Mouse (Mus musculus): ENCODE results near the gene Olfr1090. TPM values are rescaled to one million over a fixed set of nuclear protein-coding genes. Genes with fewer than 3 reads are reported as not detected.

The Olfr1090 gene
- total RNA-seq (2021) = not detected

GRCm38 (mm10) chr2:86758893-86759292 is at the start of gene Olfr1090:
Gene Olfr1090, minus strand, starts transcription at chr2:86758993.
- no peak for DNase-seq (ENCODE audit: extremely low spot score in 1 of 2, low spot score in 2 of 2)
- intact Hi-C loops (cut with DNase I) = no loop called here

GRCm38 (mm10) chr2:86782179-86782578 is 23.4 kb upstream of the Olfr1090 start, which contains the start of gene Olfr1093:
Gene Olfr1093, plus strand, starts transcription at chr2:86782479.
- DNase-seq (ENCODE audit: extremely low spot score in 1 of 2, low spot score in 2 of 2) = no peak
- intact Hi-C loops (cut with DNase I) = no loop called here

GRCm38 (mm10) chr2:86761050-86761449 is 2.3 kb upstream of the Olfr1090 start:
- intact Hi-C loops (cut with DNase I) = no loop called here
- DNase-seq (ENCODE audit: extremely low spot score in 1 of 2, low spot score in 2 of 2) = no peak

- intact Hi-C loops (cut with DNase I) = no loop called here
- no peak for DNase-seq (ENCODE audit: extremely low spot score in 1 of 2, low spot score in 2 of 2)
Observed at GRCm38 (mm10) chr2:86733601-86734000, 25.2 kb downstream of the Olfr1090 start, which contains the start of gene Olfr1089. Gene Olfr1089, minus strand, starts transcription at chr2:86733701.

Other genes starting within 250 kb of the Olfr1090 start
- gene Olfr1079, start 216.5 kb downstream of the Olfr1090 start, total RNA-seq (2021) = not detected
- gene Olfr1080, start 200.8 kb downstream of the Olfr1090 start, total RNA-seq (2021) = not detected
- gene Olfr1082, start 160.0 kb downstream of the Olfr1090 start, total RNA-seq (2021) = not detected
- gene Olfr1084, start 119.3 kb downstream of the Olfr1090 start, total RNA-seq (2021) = not detected
- not detected for gene Olfr1085, start 97.0 kb downstream of the Olfr1090 start, total RNA-seq (2021)
- gene Olfr1086, start 78.9 kb downstream of the Olfr1090 start, total RNA-seq (2021) = not detected
- not detected for gene Olfr1087, start 60.6 kb downstream of the Olfr1090 start, total RNA-seq (2021)
- not detected for gene Olfr1089, start 25.3 kb downstream of the Olfr1090 start, total RNA-seq (2021)
- not detected for gene Olfr1093, start 23.5 kb upstream of the Olfr1090 start, total RNA-seq (2021)
- gene Olfr141, start 51.0 kb upstream of the Olfr1090 start, total RNA-seq (2021) = not detected
- gene Olfr1094, start 65.7 kb upstream of the Olfr1090 start, total RNA-seq (2021) = not detected
- not detected for gene Olfr1095, start 92.7 kb upstream of the Olfr1090 start, total RNA-seq (2021)
- gene Gm13723, start 115.8 kb upstream of the Olfr1090 start, total RNA-seq (2021) = not detected
- gene Olfr1097, start 133.2 kb upstream of the Olfr1090 start, total RNA-seq (2021) = not detected
- gene Olfr1098, start 165.6 kb upstream of the Olfr1090 start, total RNA-seq (2021) = not detected
- gene Olfr1099, start 201.7 kb upstream of the Olfr1090 start, total RNA-seq (2021) = not detected
- gene Olfr1100, start 221.0 kb upstream of the Olfr1090 start, total RNA-seq (2021) = not detected
- not detected for gene Olfr1101, start 232.2 kb upstream of the Olfr1090 start, total RNA-seq (2021)
- not detected for gene Olfr1102, start 239.4 kb upstream of the Olfr1090 start, total RNA-seq (2021)

All from left cerebral cortex, postnatal 10 days (tissue).